Mouse (Mus musculus): ENCODE results near the gene Reep6. TPM values are rescaled to one million over a fixed set of nuclear protein-coding genes. Genes with fewer than 3 reads are reported as not detected.

Gene Reep6
- polyA plus RNA-seq (2014; fragmentation: Nextera tagmentation; extraction: Ambion mirVana): 4.9 and 7.3 TPM in 2 replicates

- Histone ChIP-seq H3K36me3 (ENCODE audit: control insufficient read depth, insufficient read depth, low read length) (no peaks in the 10 kb centered on the region), H3K27ac (ENCODE audit: low read depth, low read length) (no peak within 1 kb of the TSS), H3K4me1 (ENCODE audit: control insufficient read depth, insufficient read depth, low read length) (peaks cover 9% of the 10 kb centered on the region), H3K27me3 (ENCODE audit: control insufficient read depth, insufficient read depth, low read length) (peaks cover 37% of the 10 kb centered on the region), H3K9ac (ENCODE audit: low read depth, low read length) (peak within 1 kb of the TSS; percentile 68), H3K4me3 (ENCODE audit: low read depth, low read length) (peak within 1 kb of the TSS; percentile 52), H3K4me2 (peak within 1 kb of the TSS; percentile 89), H3K9me3 (replicated peaks; ENCODE audit: control insufficient read depth, low read length) (no peaks in the 10 kb centered on the region)
- ATAC-seq (replicated peaks; ENCODE audit: insufficient number of reproducible peaks, low FRiP score, low TSS enrichment): peak; percentile 93
- WGBS (ENCODE audit: insufficient replicate concordance): 4% methylated on average over 36 of the region's 36 CpGs
Observed at GRCm38 (mm10) chr10:80329273-80330081, at the start of gene Reep6, which contains the start of gene Pcsk4. Gene Reep6 (plus strand): TSS chr10:80329953. Gene Pcsk4 (minus strand): TSS chr10:80329498.

- Histone ChIP-seq H3K4me1 (ENCODE audit: control insufficient read depth, insufficient read depth, low read length) (peaks cover 7% of the 10 kb centered on the region; the same call in 1 of the 2 replicates), H3K4me3 (ENCODE audit: low read depth, low read length) (no peak overlapping the region), H3K27ac (ENCODE audit: low read depth, low read length) (peak overlapping the region; percentile 37; the same call in 1 of the 2 replicates), H3K9ac (ENCODE audit: low read depth, low read length) (no peak overlapping the region), H3K4me2 (no peak overlapping the region), H3K9me3 (replicated peaks; ENCODE audit: control insufficient read depth, low read length) (no peaks in the 10 kb centered on the region), H3K36me3 (ENCODE audit: control insufficient read depth, insufficient read depth, low read length) (peaks cover 70% of the 10 kb centered on the region), H3K27me3 (ENCODE audit: control insufficient read depth, insufficient read depth, low read length) (no peaks in the 10 kb centered on the region)
- 68% methylated on average over 7 of the region's 7 CpGs for WGBS (ENCODE audit: insufficient replicate concordance)
- ATAC-seq (replicated peaks; ENCODE audit: insufficient number of reproducible peaks, low FRiP score, low TSS enrichment): no peak
Observed at GRCm38 (mm10) chr10:80281304-80281703, 48.4 kb upstream of the Reep6 start.

DNA sequence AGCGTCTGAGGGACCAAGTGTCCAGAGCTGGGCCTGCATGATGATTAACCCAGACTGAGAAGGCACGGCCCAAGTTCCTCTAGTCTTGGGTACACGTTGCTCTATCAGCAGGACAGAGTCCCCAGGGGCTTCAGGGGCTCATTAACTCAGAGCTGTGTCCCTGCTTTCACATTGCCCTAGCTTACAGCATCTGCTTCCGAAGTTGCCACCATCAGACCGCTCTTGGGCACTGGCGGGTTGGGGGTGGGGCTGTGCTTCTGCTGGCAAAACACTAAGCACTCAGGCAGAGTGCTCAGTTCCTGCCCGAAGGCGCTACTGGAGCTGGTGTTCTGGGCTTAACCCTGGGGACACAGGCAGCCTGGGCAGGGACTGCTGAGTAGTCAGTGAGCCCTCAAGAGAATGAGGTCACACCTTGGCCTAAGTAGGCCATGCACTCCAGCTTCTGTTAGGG is 47.8 kb upstream of the Reep6 start:
- Histone ChIP-seq H3K4me2 (no peak overlapping the region), H3K36me3 (ENCODE audit: control insufficient read depth, insufficient read depth, low read length) (peaks cover 68% of the 10 kb centered on the region), H3K27me3 (ENCODE audit: control insufficient read depth, insufficient read depth, low read length) (no peaks in the 10 kb centered on the region), H3K9me3 (replicated peaks; ENCODE audit: control insufficient read depth, low read length) (no peaks in the 10 kb centered on the region), H3K27ac (ENCODE audit: low read depth, low read length) (0 out of 2 replicates have a peak overlapping the region, but pooled peaks have one; percentile 37), H3K4me3 (ENCODE audit: low read depth, low read length) (no peak overlapping the region), H3K4me1 (ENCODE audit: control insufficient read depth, insufficient read depth, low read length) (peaks cover 7% of the 10 kb centered on the region; the same call in 1 of the 2 replicates), H3K9ac (ENCODE audit: low read depth, low read length) (no peak overlapping the region)
- ATAC-seq (replicated peaks; ENCODE audit: insufficient number of reproducible peaks, low FRiP score, low TSS enrichment): no peak
- WGBS (ENCODE audit: insufficient replicate concordance): 78% methylated on average over 8 of the region's 8 CpGs

- no peak overlapping the region for H3K4me2 ChIP-seq
- H3K4me3 ChIP-seq (ENCODE audit: low read depth, low read length): no peak overlapping the region
- H3K9ac ChIP-seq (ENCODE audit: low read depth, low read length): no peak overlapping the region
- H3K9me3 ChIP-seq (replicated peaks; ENCODE audit: control insufficient read depth, low read length): no peaks in the 10 kb centered on the region
- ATAC-seq (replicated peaks; ENCODE audit: insufficient number of reproducible peaks, low FRiP score, low TSS enrichment): 0 out of 2 replicates have a peak, but pooled peaks have one; percentile 1
- H3K27me3 ChIP-seq (ENCODE audit: control insufficient read depth, insufficient read depth, low read length): no peaks in the 10 kb centered on the region
- WGBS (ENCODE audit: insufficient replicate concordance): 81% methylated on average over 20 of the region's 20 CpGs
- H3K4me1 ChIP-seq (ENCODE audit: control insufficient read depth, insufficient read depth, low read length): peaks cover 7% of the 10 kb centered on the region; the same call in 1 of the 2 replicates
- peaks cover 64% of the 10 kb centered on the region for H3K36me3 ChIP-seq (ENCODE audit: control insufficient read depth, insufficient read depth, low read length)
- H3K27ac ChIP-seq (ENCODE audit: low read depth, low read length): no peak overlapping the region
Observed at GRCm38 (mm10) chr10:80282481-80283441, 47.0 kb upstream of the Reep6 start.

DNA sequence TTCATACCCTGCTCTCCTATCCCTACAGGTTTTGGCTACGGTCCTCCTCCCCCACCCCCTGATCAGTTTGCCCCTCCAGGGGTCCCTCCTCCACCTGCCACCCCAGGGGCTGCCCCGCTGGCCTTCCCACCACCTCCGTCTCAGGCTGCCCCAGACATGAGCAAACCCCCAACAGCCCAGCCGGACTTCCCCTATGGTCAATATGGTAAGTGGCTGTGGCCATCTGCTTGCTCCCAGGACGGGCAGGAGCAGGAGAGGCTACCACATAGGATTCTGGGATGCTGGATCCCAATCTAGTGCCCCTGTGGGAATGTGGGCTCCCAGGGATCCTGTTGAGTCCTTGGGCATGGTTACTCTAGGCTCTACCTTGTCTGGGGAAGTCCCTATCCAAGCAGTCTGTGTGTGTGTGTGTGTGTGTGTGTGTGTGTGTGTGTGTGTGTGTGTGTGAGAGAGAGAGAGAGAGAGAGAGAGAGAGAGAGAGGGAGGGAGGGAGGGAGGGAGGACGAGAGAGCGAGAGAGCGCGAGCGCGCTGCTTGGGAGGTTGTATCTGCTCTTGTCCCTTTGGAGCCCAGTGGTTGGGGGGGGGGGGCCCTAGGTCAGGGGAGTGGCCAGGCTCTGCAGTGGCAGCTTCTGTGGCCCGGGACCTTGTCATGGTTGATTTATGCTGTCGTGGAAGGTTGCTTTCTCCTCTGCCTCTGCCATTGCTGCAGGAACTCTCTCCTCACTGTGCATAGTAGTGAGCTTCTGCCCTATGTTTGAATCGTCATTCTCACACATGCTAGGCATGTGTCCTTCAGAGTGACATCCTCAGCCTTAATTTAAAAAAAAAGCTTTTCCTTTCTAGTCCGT is 44.3 kb upstream of the Reep6 start:
- H3K4me3 ChIP-seq (ENCODE audit: low read depth, low read length): no peak overlapping the region
- no peak overlapping the region for H3K27ac ChIP-seq (ENCODE audit: low read depth, low read length)
- H3K9ac ChIP-seq (ENCODE audit: low read depth, low read length): no peak overlapping the region
- H3K4me2 ChIP-seq: no peak overlapping the region
- WGBS (ENCODE audit: insufficient replicate concordance): 81% methylated on average over 14 of the region's 15 CpGs
- H3K4me1 ChIP-seq (ENCODE audit: control insufficient read depth, insufficient read depth, low read length): peaks cover 7% of the 10 kb centered on the region; the same call in 1 of the 2 replicates
- no peaks in the 10 kb centered on the region for H3K27me3 ChIP-seq (ENCODE audit: control insufficient read depth, insufficient read depth, low read length)
- H3K36me3 ChIP-seq (ENCODE audit: control insufficient read depth, insufficient read depth, low read length): peaks cover 47% of the 10 kb centered on the region
- no peaks in the 10 kb centered on the region for H3K9me3 ChIP-seq (replicated peaks; ENCODE audit: control insufficient read depth, low read length)
- ATAC-seq (replicated peaks; ENCODE audit: insufficient number of reproducible peaks, low FRiP score, low TSS enrichment): no peak

- Histone ChIP-seq H3K4me2 (no peak overlapping the region), H3K36me3 (ENCODE audit: control insufficient read depth, insufficient read depth, low read length) (peaks cover 29% of the 10 kb centered on the region), H3K4me3 (ENCODE audit: low read depth, low read length) (no peak overlapping the region), H3K9me3 (replicated peaks; ENCODE audit: control insufficient read depth, low read length) (no peaks in the 10 kb centered on the region), H3K4me1 (ENCODE audit: control insufficient read depth, insufficient read depth, low read length) (0 out of 2 replicates have a peak, but pooled peaks cover 3% of the 10 kb centered on the region), H3K9ac (ENCODE audit: low read depth, low read length) (no peak overlapping the region), H3K27me3 (ENCODE audit: control insufficient read depth, insufficient read depth, low read length) (no peaks in the 10 kb centered on the region), H3K27ac (ENCODE audit: low read depth, low read length) (no peak overlapping the region)
- 93% methylated on average over 12 of the region's 12 CpGs for WGBS (ENCODE audit: insufficient replicate concordance)
- no peak for ATAC-seq (replicated peaks; ENCODE audit: insufficient number of reproducible peaks, low FRiP score, low TSS enrichment)
Observed at GRCm38 (mm10) chr10:80288097-80288496, 41.7 kb upstream of the Reep6 start.

- no peak overlapping the region for H3K4me3 ChIP-seq (ENCODE audit: low read depth, low read length)
- peaks cover 23% of the 10 kb centered on the region for H3K36me3 ChIP-seq (ENCODE audit: control insufficient read depth, insufficient read depth, low read length)
- H3K9me3 ChIP-seq (replicated peaks; ENCODE audit: control insufficient read depth, low read length): no peaks in the 10 kb centered on the region
- no peak overlapping the region for H3K27ac ChIP-seq (ENCODE audit: low read depth, low read length)
- no peaks in the 10 kb centered on the region for H3K27me3 ChIP-seq (ENCODE audit: control insufficient read depth, insufficient read depth, low read length)
- no peak overlapping the region for H3K4me2 ChIP-seq
- H3K4me1 ChIP-seq (ENCODE audit: control insufficient read depth, insufficient read depth, low read length): 0 out of 2 replicates have a peak, but pooled peaks cover 4% of the 10 kb centered on the region
- no peak overlapping the region for H3K9ac ChIP-seq (ENCODE audit: low read depth, low read length)
- no peak for ATAC-seq (replicated peaks; ENCODE audit: insufficient number of reproducible peaks, low FRiP score, low TSS enrichment)
- WGBS (ENCODE audit: insufficient replicate concordance): 70% methylated on average over 8 of the region's 8 CpGs
Observed at GRCm38 (mm10) chr10:80288657-80289056, 41.1 kb upstream of the Reep6 start.

Measured in heart, embryonic 11.5 days (tissue).